Mouse (Mus musculus) adrenal gland, adult 8-10 months (tissue): Measurements from ENCODE around the gene Gm15128. TPM values are rescaled to one million over a fixed set of nuclear protein-coding genes. Genes with fewer than 3 reads are reported as not detected.
"Not testable (repeated sequence)": the region's sequence is repeated elsewhere in the genome, so short reads cannot be mapped to it uniquely, and the experiment has no call there.

ENCODE experiments used
- DNase-seq: peaks from one replicate; pipeline ENCODE4 v3.0.0; 2022
- total RNA-seq, 4 experiments: library from RNA; stranded (reverse); gene quantifications; 2 replicates each; pipeline ENCODE4 v1.2.4; 2022

The Gm15128 gene
- total RNA-seq, result not detected

GRCm38 (mm10) chrX:147765691-147766090 is at the start of gene Gm15128:
TSS of gene Gm15128 (plus strand) at chrX:147765991.
- DNase-seq, result not testable (repeated sequence)

Other genes with a start within 250 kb of the Gm15128 start
- 10 to 100 TPM; 22.2 to 25.9 (median 23.5) TPM for gene Lrch2, start 211.9 kb upstream of the Gm15128 start, total RNA-seq
- gene Gm15080, start 227.0 kb downstream of the Gm15128 start, total RNA-seq, result not detected